Mouse (Mus musculus): ENCODE measurements around the gene Gm15155.
"Not testable (repeated sequence)": the region's sequence is repeated elsewhere in the genome, so short reads cannot be mapped to it uniquely, and the experiment has no call there.

Gm15155 gene

GRCm38 (mm10) chrX:156009756-156010155 is 385.2 kb downstream of the Gm15155 start:
- no peak for DNase-seq (ENCODE audit: low read depth, low spot score)

- no peak for DNase-seq (ENCODE audit: low read depth, low spot score)
Observed at GRCm38 (mm10) chrX:156155776-156156175, 531.2 kb downstream of the Gm15155 start.

- no peak for DNase-seq (ENCODE audit: low read depth, low spot score)
Observed at GRCm38 (mm10) chrX:156171587-156171986, 547.0 kb downstream of the Gm15155 start.

- DNase-seq (ENCODE audit: low read depth, low spot score) = not testable (repeated sequence)
Observed at GRCm38 (mm10) chrX:156303806-156304205, 679.3 kb downstream of the Gm15155 start.
